Mouse (Mus musculus): ENCODE measurements around the gene Park7.

DNA sequence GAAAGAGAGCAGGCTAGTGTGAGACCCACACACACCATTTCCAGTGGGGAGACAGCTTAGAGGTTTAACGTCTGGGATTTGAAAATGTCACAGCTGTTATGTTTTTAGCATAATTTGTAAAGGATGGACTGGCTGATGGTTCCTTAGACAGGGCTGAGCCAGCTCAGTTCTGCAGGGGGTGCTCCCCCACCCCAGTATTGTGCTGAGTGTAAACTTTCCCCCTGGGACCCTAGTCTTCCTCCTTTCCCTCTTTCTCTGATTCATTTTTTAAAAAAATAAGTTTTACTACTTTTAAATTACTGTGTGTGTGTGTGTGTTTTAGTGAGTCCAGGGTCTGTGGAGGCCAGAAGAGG, 42.8 kb upstream of the Park7 start:
- TF ChIP-seq GATA1 (IDR thresholded peaks at IDR 0.05; ENCODE audit: borderline replicate concordance, low read length): no peak
- TF ChIP-seq FLI1 (IDR thresholded peaks at IDR 0.05; ENCODE audit: low read length): no peak
